Comparison of ENCODE assay signal across 20 mouse cellular contexts in the genomic region with DNA sequence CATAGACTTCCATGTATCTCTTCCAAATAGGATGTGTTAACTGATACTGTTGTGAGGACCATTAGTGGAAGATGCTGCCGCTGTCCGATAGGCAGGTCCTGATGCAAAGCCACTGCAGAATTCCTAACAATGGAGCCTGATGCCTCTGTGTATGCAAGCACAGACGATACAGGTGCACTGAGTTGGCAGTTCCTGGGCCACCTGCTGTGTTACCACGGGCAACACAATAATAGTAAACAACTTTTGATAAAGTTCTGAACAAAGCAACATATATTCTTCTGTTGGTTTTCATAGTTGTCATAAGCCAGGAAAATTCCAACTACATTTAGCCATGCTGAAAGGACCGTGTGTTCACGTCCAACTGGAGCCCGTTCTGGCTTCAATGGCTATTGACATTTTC.
"Had no signal": no experiment of that assay in that cellular context is flagged by ENCODE, and none has a peak within 500 bp of the region (broad histone marks: within the 10 kb centered on the region; RNA-seq: fewer than 3 reads in every experiment).

No protein-coding gene starts in this region.

- DNase-seq: kidney, adult 8-10 months; kidney, postnatal 10 days; kidney, postnatal 36 days; liver; lung, adult 18-20 months; lung, postnatal 14 days; retina, postnatal 1 day; right cerebral cortex, postnatal 25 days; spleen, adult 18-20 months; thymus, postnatal 25 days had no signal

- H3K9ac ChIP-seq: kidney, embryonic 15.5 days; limb, embryonic 13.5 days; liver, embryonic 12.5 days; liver, embryonic 15.5 days; midbrain, embryonic 12.5 days; midbrain, embryonic 15.5 days; neural tube, embryonic 13.5 days; stomach, embryonic 15.5 days had no signal

- H3K9me3 ChIP-seq: kidney, embryonic 15.5 days; limb, embryonic 10.5 days; limb, embryonic 13.5 days; liver, embryonic 12.5 days; liver, embryonic 15.5 days; midbrain, embryonic 12.5 days; midbrain, embryonic 15.5 days; neural tube, embryonic 13.5 days; stomach, embryonic 15.5 days had no signal

- H3K4me2 ChIP-seq: kidney, embryonic 15.5 days; limb, embryonic 13.5 days; liver, embryonic 12.5 days; liver, embryonic 15.5 days; midbrain, embryonic 12.5 days; midbrain, embryonic 15.5 days; neural tube, embryonic 13.5 days; stomach, embryonic 15.5 days had no signal

- H3K4me1 ChIP-seq: liver, embryonic 12.5 days; liver, embryonic 15.5 days; midbrain, embryonic 12.5 days; midbrain, embryonic 15.5 days; stomach, embryonic 15.5 days had no signal

- H3K4me3 ChIP-seq: kidney, embryonic 15.5 days; limb, embryonic 10.5 days; limb, embryonic 13.5 days; liver, embryonic 12.5 days; liver, embryonic 15.5 days; midbrain, embryonic 12.5 days; midbrain, embryonic 15.5 days; neural tube, embryonic 13.5 days; stomach, embryonic 15.5 days had no signal

- H3K27ac ChIP-seq: kidney, embryonic 15.5 days; limb, embryonic 10.5 days; limb, embryonic 13.5 days; liver, embryonic 12.5 days; liver, embryonic 15.5 days; macrophage; midbrain, embryonic 12.5 days; midbrain, embryonic 15.5 days; neural tube, embryonic 13.5 days; stomach, embryonic 15.5 days had no signal

- H3K27me3 ChIP-seq: liver, embryonic 12.5 days; liver, embryonic 15.5 days; midbrain, embryonic 15.5 days; stomach, embryonic 15.5 days had no signal

- ATAC-seq: liver, embryonic 12.5 days; midbrain, embryonic 15.5 days had no signal

- H3K36me3 ChIP-seq: kidney, embryonic 15.5 days; limb, embryonic 10.5 days; limb, embryonic 13.5 days; liver, embryonic 12.5 days; liver, embryonic 15.5 days; midbrain, embryonic 12.5 days; midbrain, embryonic 15.5 days; neural tube, embryonic 13.5 days; stomach, embryonic 15.5 days had no signal
